Mouse (Mus musculus) urinary bladder, adult 2 months (tissue): ENCODE data around the gene Col26a1. TPM values are rescaled to one million over a fixed set of nuclear protein-coding genes. Genes with fewer than 3 reads are reported as not detected.

Experiments used
- DNase-seq: peaks from one replicate; pipeline ENCODE4 v3.0.0; 2022; ENCODE audit warnings: low spot score
- polyA plus RNA-seq: library from polyadenylated mRNA; depleted of rRNA; stranded (reverse); fragments of >200 nt; gene quantifications from 2 replicates; pipeline ENCODE4 v1.2.3, GENCODE M21; 2012; rRNA removed

The Col26a1 gene
- 0.15 and 0.48 TPM in 2 replicates for polyA plus RNA-seq

GRCm38 (mm10) chr5:136882788-136883439, at the start of gene Col26a1:
Gene Col26a1 (minus strand): TSS chr5:136883209.
- DNase-seq = no peak

DNA sequence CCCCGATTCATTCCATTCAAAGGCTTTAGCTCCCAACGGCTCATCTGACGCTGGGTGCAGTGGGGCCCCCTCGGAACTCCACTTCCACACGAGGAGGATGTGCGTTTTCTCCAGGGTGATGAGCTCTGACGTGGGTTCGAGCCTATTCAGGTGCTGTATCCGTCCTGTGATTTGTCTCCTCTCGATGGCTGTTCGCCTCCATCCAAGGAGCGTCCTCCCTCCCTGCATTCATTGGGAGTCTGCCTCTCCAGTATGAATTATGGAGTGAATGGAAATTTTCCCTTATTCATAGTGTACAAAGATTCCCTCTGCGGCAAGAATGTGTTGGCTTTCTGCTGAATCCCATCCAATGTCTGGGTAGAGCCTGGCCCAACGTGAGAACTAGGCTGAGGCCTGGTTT, 48.9 kb upstream of the Col26a1 start:
- DNase-seq = no peak

- peak; percentile 48 for DNase-seq
These were observed 46.1 kb upstream of the Col26a1 start for GRCm38 (mm10) chr5:136929073-136929472.

DNA sequence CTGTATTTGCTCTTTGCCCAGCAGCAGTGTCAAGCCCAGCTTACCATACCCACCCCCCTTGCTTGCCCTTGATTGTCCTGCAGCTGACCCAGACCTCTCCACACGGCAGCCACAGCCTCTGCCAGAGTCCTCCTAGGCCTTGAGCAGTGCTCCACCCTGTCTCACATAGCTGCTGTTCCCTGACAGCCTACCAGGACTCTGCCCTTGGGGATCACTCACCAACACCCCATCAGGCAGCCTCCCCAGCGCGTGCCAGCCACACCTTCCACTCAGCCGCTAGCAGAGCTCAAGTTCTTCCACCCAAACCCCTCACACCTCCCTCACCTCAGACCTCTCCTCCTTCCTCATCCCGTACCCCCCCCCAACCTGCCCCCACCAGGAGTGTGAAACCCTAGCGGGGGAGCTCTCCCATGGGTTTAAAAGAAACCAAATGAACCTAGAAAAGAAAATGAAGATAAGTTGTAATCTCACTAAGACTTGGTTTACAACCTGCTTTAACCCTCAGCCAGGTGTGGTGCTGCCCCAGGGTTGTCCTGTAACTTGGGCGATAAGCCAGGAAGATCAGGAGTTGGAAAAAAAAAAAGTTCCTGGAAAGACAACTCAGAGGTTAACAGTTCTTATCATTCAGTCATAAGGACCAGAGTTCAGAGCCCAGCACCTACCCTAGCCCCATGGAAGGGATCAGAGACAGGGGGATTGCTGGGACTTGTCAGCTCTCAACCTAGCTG, 40.9 kb upstream of the Col26a1 start:
- DNase-seq = no peak

- DNase-seq = no peak
These were observed 39.8 kb upstream of the Col26a1 start for GRCm38 (mm10) chr5:136922830-136923229.

- no peak for DNase-seq
These were observed 36.7 kb upstream of the Col26a1 start for GRCm38 (mm10) chr5:136919546-136920301.

GRCm38 (mm10) chr5:136918655-136919472, 35.9 kb upstream of the Col26a1 start:
- DNase-seq = peak; percentile 49

DNA sequence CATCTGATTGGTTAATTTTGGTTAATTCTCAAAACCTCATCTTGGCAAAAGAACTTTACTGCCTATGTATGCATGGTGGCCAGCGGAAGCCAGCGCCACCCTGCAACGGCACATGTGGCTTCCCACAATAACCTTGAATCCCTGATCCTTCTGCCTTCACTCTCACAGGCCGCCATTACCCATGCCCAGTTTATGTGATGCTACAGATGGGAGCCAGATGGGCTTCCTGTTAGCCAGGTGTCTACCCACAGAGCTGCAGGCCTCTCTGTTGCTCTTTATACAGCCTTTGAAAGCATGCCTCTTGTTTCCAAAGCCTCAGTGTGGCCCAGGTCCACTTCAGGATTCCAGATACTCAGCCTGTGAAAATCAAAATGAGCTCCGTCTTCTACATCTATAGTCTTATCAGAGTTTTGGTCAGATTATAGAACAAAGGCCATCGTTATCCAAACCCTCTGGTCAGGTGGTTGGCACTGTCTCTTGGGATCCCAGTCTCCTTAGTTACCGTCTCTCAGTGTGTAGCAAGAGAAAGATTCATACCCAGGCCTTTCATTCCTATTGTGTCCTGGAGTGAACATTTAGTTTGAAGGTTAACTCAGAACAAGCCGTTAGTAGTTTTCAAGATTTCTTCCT, 34.7 kb upstream of the Col26a1 start:
- no peak for DNase-seq

DNA sequence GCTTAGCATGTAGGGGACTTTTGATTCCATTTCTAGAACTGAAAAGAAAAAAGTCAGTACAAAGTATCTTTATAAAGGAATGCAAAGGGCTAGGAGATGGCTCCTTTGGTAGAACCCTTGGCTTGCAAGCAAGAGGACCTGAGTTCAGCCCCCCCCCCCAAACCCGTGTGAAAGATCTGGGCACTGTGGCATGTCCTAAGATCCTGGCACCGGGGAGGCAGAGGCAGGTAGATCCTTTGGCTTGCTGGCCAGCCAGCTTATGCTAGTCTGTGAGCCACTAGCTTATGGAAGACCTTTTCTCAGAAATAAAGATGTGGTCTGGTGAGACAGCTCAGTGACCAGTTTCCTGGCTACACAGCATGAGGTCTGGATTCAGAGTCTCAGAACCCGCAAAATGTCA, 31.2 kb upstream of the Col26a1 start:
- DNase-seq = no peak

- peak; percentile 84 for DNase-seq
These were observed 25.2 kb upstream of the Col26a1 start, which contains the start of gene Ift22 for GRCm38 (mm10) chr5:136907991-136908857. Gene Ift22 (plus strand): TSS chr5:136908150.

GRCm38 (mm10) chr5:136907587-136907986, 24.6 kb upstream of the Col26a1 start:
- DNase-seq = no peak

DNA sequence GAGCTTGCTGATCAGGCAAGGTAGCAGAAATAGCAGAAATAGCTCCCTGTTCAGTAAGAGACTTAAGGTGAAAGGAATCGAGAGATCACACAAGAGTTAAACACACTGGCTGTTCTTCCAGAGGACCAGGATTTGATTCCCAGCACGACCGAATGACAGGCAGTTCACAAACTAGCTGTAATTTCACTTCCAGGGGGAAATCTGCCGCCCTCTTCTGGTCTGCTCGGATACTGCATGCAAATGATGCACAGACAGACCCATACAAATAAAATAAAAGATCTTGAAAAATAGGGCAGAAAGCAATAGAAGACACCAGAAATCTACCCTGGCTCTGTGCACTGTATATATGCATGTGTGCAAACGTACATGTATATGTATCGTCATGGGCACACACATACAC, 22.6 kb upstream of the Col26a1 start:
- no peak for DNase-seq

GRCm38 (mm10) chr5:136904621-136905020, 21.6 kb upstream of the Col26a1 start:
- DNase-seq = no peak

- DNase-seq = no peak
These were observed 12.5 kb upstream of the Col26a1 start for GRCm38 (mm10) chr5:136895529-136895963.

DNA sequence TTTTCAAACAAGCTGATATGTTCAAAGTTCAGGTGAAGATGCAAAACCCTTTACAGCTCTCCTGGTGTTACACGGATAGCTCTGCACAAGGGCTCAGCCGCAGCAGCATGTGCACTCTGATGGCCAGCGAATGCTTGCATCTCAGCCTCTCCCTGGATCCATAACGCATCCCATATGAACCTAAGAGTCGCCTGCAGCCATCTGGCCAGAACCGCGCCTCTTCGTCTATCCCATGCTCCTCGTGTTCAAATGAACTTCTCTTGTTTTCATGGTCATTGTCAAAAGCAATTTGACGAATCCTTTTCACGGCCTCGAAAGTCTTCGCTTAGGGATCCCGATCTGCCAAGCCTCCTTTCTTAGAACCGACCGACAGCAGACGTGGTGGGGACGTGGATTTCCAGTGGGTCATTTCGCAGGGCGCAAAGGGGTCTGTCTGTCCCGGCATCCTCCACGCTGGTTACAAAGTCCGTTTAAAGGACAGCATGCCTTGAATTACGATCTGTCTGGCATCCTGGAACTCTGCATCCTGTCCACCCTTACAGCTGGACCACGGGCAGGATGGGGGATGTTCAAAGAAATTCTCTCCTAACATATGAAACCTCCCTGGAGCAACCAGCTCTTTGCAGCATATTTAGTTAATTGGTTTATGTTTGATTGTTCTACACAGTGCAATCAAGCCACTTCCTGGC, 12.0 kb upstream of the Col26a1 start:
- no peak for DNase-seq

DNA sequence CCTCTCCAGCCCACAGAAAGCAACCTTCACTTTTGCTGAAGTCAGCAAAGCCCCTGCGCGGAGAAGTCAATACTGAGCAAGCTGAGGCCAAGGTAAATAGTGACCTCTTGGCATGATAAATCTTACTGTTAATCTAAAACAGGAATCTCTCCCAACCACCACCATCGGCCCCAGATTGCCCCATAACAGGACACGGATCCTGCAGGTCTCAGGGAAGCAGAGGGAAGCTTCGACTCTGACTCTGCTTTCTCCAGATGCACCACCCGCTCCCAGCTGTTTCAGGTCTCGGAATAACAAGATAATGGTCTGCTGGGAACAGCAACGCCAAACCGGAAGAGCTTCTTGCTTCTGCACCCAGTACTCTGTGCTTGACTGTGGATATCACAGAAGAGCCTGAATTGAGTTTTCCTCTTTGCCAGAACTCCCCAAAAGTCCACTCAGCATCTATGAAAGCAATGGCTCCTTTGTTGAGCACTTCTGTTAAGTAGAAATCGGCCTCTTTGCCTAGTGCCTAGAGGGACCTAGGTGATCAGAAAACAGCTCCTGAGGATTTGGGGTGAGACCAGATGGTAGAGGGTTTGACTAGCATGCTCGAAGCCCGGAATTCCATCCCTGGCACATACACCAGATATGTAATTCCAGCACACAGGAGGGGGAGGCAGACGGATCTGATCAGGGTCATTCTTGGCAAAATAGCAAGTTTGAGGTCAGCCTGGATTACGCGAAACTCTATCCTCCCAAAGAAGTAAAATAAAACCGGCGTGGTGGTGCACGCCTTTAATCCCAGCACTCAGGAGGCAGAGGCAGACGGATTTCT, 5.7 kb upstream of the Col26a1 start:
- no peak for DNase-seq

DNA sequence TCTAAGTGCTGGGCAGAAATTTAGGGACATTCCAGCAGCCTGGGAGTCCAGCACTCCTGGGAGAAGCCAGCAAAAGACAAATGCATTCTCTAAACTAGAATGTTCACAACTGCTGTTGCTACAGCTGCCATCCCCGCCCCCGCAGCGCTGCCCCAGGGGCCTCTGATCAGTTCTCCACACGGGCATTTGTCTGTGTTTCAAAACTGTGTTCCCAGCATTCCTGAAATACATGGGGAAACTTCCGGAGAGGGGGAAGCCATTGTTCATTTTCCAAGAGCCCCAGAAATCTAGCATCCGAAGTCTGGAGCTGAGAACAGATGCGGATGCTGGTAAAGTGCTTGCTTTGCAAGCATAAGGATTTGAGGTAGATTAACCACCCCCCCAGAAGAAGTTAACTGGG, 3.9 kb upstream of the Col26a1 start:
- no peak for DNase-seq

DNA sequence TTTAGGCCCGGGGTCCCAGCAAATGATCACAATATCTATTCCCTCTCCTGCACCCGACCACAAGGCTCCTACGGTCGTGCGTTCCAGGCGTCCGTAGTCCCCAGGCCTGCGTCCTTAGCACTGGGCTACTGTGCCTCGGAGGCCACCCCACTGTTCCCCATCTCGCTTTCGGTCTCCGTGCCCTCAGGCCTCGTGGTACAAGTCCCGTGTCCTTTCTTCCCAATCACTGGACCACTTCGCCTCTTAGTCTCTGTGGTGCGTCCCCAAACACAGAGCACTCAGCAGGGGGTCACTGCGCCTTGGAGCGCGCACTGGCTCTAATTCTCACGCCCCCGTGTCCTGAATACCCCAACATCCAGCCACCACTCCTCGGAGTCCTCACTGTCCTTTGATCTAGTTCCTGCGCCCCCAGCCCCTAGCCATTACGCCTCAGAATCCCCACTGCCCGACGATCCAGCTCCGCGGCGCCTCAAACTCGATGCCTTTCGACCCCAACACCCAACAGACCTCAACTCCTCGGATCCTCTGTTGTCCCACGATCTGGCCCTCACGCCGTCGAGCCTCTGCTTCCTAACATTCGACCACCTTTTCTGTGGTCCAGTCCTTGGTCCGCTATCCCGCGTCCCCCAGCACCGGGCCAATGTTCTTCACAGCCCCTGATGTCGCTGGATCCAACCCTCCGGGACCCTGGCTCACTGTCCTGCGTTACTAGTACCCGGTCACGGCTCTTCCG, 788 bp downstream of the Col26a1 start:
- no peak for DNase-seq
